Mouse (Mus musculus) testis, adult 2 months (tissue): ENCODE data around the gene Wdr90.

Source experiments
- CTCF ChIP-seq: fragments of 200-500 bp; IDR thresholded peaks from 2 replicates; pipeline ENCODE4 v1.5.1; 2012; ENCODE audit warnings: low read depth, mild to moderate bottlenecking, inconsistent platforms, low read length, moderate library complexity; ENCODE audit not compliant: control insufficient read depth, insufficient read depth, insufficient replicate concordance
- POLR2A ChIP-seq: fragments of 200-500 bp; IDR thresholded peaks from 2 replicates; pipeline ENCODE4 v1.6.1; 2012; ENCODE audit warnings: low read depth, mild to moderate bottlenecking, inconsistent platforms, low read length, moderate library complexity; ENCODE audit not compliant: control insufficient read depth

DNA sequence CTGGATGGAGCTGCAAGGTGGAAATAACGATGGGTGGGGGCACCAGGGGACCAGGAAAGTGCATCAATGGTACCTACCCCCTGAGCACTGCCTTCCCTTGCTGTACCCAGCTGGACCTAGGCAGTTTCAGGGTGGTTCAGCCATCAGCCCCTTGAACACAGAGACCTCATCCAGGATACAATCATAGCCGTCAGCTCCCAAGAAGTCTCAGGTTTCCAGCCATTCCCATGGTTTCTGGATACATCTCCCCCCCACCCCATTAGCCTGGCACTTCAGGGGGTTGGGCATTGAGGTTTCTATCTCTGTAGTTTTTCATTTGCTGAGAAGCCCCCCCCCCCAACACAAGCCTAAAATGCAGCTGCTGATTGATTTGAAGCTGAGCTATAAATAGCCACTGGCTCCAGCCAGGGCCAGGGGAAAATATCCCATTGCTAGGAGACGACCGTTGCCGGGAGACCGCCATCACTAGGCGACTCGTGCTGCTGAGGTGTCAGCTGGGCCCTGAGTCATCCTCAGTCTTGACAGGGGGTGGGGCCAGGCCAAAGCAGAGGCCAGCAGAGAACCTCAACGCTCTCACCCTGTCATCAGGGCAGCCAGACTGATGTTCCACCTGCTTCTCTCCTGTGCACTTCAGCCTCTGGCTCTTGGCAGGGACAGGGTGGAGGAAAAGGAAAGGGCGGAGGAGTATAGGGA, 58.3 kb downstream of the Wdr90 start:
- TF ChIP-seq POLR2A: no peak; the same call in 1 of the 2 replicates
- TF ChIP-seq CTCF: no peak
